ENCODE assay signal across 14 mouse cellular contexts in genomic region chr19:38421436-38421835, GRCm38 (mm10). TPM values are rescaled to one million over a fixed set of nuclear protein-coding genes. Genes with fewer than 3 reads are reported as not detected.
DNase-seq lines count a peak whose midpoint lies in the region; TF ChIP-seq lines count a peak whose summit lies in the region.
"Had no signal": no experiment of that assay in that cellular context is flagged by ENCODE, and none has a peak within 500 bp of the region (broad histone marks: within the 10 kb centered on the region; RNA-seq: fewer than 3 reads in every experiment).

No protein-coding gene starts in this region.

- no peak for TF ChIP-seq CTCF in testis, adult 2 months (IDR thresholded peaks at IDR 0.05; ENCODE audit: control insufficient read depth, insufficient read depth, insufficient replicate concordance, low read depth, low read length)

- H3K4me1 ChIP-seq in testis, adult 2 months (ENCODE audit: control insufficient read depth, insufficient read depth, low read length): peaks cover 2% of the 10 kb centered on the region
- H3K4me1 ChIP-seq: forebrain, embryonic 10.5 days; hindbrain, embryonic 12.5 days had no signal

- H3K27ac ChIP-seq in testis, adult 2 months (ENCODE audit: control insufficient read depth, insufficient read depth, low read depth, low read length): no peak overlapping the region
- H3K27ac ChIP-seq: forebrain, embryonic 10.5 days; gastrocnemius, adult 2 months; hindbrain, embryonic 12.5 days had no signal

- peak; percentile 47; the same call in 1 of the 2 replicates for TF ChIP-seq POLR2A in testis, adult 2 months (IDR thresholded peaks at IDR 0.05; ENCODE audit: control insufficient read depth, low read depth, low read length)

- no peaks in the 10 kb centered on the region for H3K27me3 ChIP-seq in testis, adult 2 months (ENCODE audit: control insufficient read depth, insufficient read depth, low read length)
- H3K27me3 ChIP-seq: heart, embryonic 12.5 days; hindbrain, embryonic 12.5 days had no signal

- no peaks in the 10 kb centered on the region for H3K36me3 ChIP-seq in testis, adult 2 months (ENCODE audit: control insufficient read depth, insufficient read depth, low read length)
- H3K36me3 ChIP-seq: forebrain, embryonic 10.5 days; heart, embryonic 12.5 days; hindbrain, embryonic 12.5 days had no signal

- H3K4me3 ChIP-seq in testis, adult 2 months (ENCODE audit: control insufficient read depth, low read depth, low read length): peak overlapping the region; percentile 36
- H3K4me3 ChIP-seq: forebrain, embryonic 10.5 days; gastrocnemius, adult 2 months; heart, embryonic 12.5 days; hindbrain, embryonic 12.5 days had no signal

- peak; percentile 23 for DNase-seq in embryo, embryonic 10.5 days (ENCODE audit: low spot score)
- DNase-seq in embryo, embryonic 9.5 days (ENCODE audit: extremely low spot score): no peak
- peak; percentile 29 for DNase-seq in ovary, postnatal 14 days (ENCODE audit: low spot score)
- DNase-seq in ovary, postnatal 10 days (ENCODE audit: low spot score): no peak
- peak; percentile 61 for DNase-seq in adrenal gland, postnatal 14 days
- DNase-seq in layer of hippocampus, adult 9-10 months (ENCODE audit: low spot score): no peak
- DNase-seq in right cerebral cortex, postnatal 36 days (ENCODE audit: low spot score in 2 of 2): no peak
- DNase-seq: embryo, embryonic 11 days; gastrocnemius, adult 2 months; thymus, adult 18-20 months had no signal

RNA-seq across cellular contexts. Expression of gene Slc35g1, which starts 25.7 kb away (rescaled TPM):
- 16.9 and 18.4 TPM in 2 replicates for total RNA-seq in adrenal gland, postnatal 14 days (2021)
- polyA plus RNA-seq in testis, adult 2 months (2012; rRNA removed): 1.6 and 1.8 TPM in 2 replicates

RNA-seq across cellular contexts. Expression of gene Plce1, which starts 59.5 kb away (rescaled TPM):
- 8.9 and 9.2 TPM in 2 replicates for total RNA-seq in adrenal gland, postnatal 14 days (2021)
- 2.3 and 2.4 TPM in 2 replicates for polyA plus RNA-seq in testis, adult 2 months (2012; rRNA removed)

Comparison
In these comparisons a context has a peak if more than half of its experiments do, and no peak if none do; other contexts are left out.
1. DNase-seq: peak in embryo, embryonic 10.5 days (single experiment), ovary, postnatal 14 days (single experiment) and adrenal gland, postnatal 14 days (single experiment); none in embryo, embryonic 9.5 days (single experiment), ovary, postnatal 10 days (single experiment), layer of hippocampus, adult 9-10 months (single experiment) and right cerebral cortex, postnatal 36 days (0 of 2).